Mouse (Mus musculus) embryonic facial prominence, embryonic 15.5 days (tissue): ENCODE data around the gene Cttnbp2. TPM values are rescaled to one million over a fixed set of nuclear protein-coding genes. Genes with fewer than 3 reads are reported as not detected.

Experiments used
- ATAC-seq: fragments of 200-750 bp; cut with Nextera tagmentation; 2 replicates; pipeline ENCODE4 v1.8.0; 2017; ENCODE audit warnings: low read depth, moderate TSS enrichment; ENCODE audit not compliant: insufficient number of reproducible peaks, low FRiP score, low TSS enrichment
- H3K27ac ChIP-seq: fragments of 300-500 bp; sonication (generic); replicated peaks from 2 replicates; pipeline ENCODE4 v1.5.1; 2015; ENCODE audit warnings: mild to moderate bottlenecking, inconsistent platforms
- H3K27me3 ChIP-seq: fragments of 300-500 bp; sonication (generic); 2 replicates; pipeline ENCODE4 v1.6.1; 2015; ENCODE audit warnings: inconsistent platforms
- H3K36me3 ChIP-seq: fragments of 300-500 bp; sonication (generic); 2 replicates; pipeline ENCODE4 v1.6.1; 2015; ENCODE audit warnings: mild to moderate bottlenecking, inconsistent platforms
- H3K4me1 ChIP-seq: fragments of 300-500 bp; sonication (generic); 2 replicates; pipeline ENCODE4 v1.6.1; 2015; ENCODE audit warnings: inconsistent platforms
- H3K4me2 ChIP-seq: fragments of 300-500 bp; sonication (generic); replicated peaks from 2 replicates; pipeline ENCODE4 v1.6.1; 2015; ENCODE audit warnings: mild to moderate bottlenecking, inconsistent platforms
- H3K4me3 ChIP-seq: fragments of 300-500 bp; sonication (generic); replicated peaks from 2 replicates; pipeline ENCODE4 v1.5.1; 2015; ENCODE audit warnings: mild to moderate bottlenecking, inconsistent platforms
- H3K9ac ChIP-seq: fragments of 300-500 bp; sonication (generic); 2 replicates; pipeline ENCODE4 v1.6.1; 2015; ENCODE audit warnings: inconsistent platforms
- H3K9me3 ChIP-seq: fragments of 300-500 bp; sonication (generic); replicated peaks from 2 replicates; pipeline ENCODE4 v1.6.1; 2016; ENCODE audit warnings: inconsistent platforms
- WGBS: fragments of 180-500 bp; shearing (Covaris S2); methylation state at CpG from one replicate; pipeline ENCODE4 v1.1.7; 2015; 5-methylcytosine and 5-hydroxymethylcytosine counted together
- microRNA-seq: library from miRNA; unstranded; fragments of <30 nt; microRNA quantifications from one replicate; pipeline ENCODE4, GENCODE M21; 2016; ENCODE audit warnings: borderline number of aligned reads
- polyA plus RNA-seq: library from polyadenylated mRNA; unstranded; fragments of >200 nt; fragmentation: Nextera tagmentation; extraction: Ambion mirVana; gene quantifications from 2 replicates; pipeline ENCODE4 v1.2.1, GENCODE M21; 2015

Cttnbp2 gene
- polyA plus RNA-seq, 1 experiment from 2014 or later = 22.4 TPM

DNA sequence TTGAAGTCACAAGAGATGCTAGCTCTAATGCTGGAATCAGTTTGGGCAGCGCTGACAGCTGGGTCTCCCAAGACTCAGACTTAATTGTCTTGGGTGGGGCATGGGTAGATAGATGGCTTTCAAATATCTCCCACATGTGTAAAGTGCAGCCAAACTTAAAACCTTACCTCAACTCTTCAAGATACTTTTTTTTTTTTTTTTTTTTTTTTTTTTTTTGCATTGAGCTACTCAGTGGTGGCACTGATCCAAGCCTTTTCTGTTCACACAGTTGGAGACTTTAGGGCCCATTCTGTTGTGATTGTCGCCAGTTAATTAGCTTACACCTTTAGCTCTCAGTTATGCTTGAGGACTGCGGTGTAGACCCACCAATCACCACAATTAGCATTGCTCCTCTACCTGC is 145.6 kb downstream of the Cttnbp2 start:
- H3K4me2 ChIP-seq = no peak overlapping the region
- H3K36me3 ChIP-seq = no peaks in the 10 kb centered on the region
- no peak overlapping the region for H3K27ac ChIP-seq
- no peak for ATAC-seq
- WGBS = 75% methylated on average over 3 of the region's 3 CpGs
- H3K27me3 ChIP-seq = no peaks in the 10 kb centered on the region
- no peaks in the 10 kb centered on the region for H3K9me3 ChIP-seq
- no peak overlapping the region for H3K9ac ChIP-seq
- H3K4me3 ChIP-seq = no peak overlapping the region
- H3K4me1 ChIP-seq = 0 out of 2 replicates have a peak, but pooled peaks cover 3% of the 10 kb centered on the region

DNA sequence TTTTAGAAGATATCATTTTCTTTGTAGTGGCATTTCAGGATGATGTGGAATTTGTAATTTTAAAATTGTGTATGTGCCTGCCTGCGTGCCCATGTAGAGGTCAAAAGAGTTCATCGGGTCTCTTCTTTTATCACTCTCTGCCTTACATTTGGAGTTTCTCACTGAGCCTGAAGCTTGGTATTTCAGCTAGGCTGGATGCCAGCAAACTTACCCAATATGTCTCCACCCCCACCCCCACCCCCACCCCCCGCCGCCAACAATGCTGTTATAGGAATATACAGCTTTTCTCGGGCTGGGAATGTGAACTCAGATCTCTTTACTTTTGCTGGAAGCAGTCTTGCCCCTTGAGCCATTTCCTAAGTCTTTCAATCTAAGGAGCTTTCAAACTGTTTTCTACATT is 152.4 kb downstream of the Cttnbp2 start:
- no peaks in the 10 kb centered on the region for H3K27me3 ChIP-seq
- WGBS = 55% methylated on average over 5 of the region's 5 CpGs
- no peaks in the 10 kb centered on the region for H3K36me3 ChIP-seq
- H3K4me2 ChIP-seq = no peak overlapping the region
- no peak for ATAC-seq
- no peaks in the 10 kb centered on the region for H3K9me3 ChIP-seq
- H3K4me1 ChIP-seq = no peaks in the 10 kb centered on the region
- H3K27ac ChIP-seq = no peak overlapping the region
- no peak overlapping the region for H3K9ac ChIP-seq
- no peak overlapping the region for H3K4me3 ChIP-seq

DNA sequence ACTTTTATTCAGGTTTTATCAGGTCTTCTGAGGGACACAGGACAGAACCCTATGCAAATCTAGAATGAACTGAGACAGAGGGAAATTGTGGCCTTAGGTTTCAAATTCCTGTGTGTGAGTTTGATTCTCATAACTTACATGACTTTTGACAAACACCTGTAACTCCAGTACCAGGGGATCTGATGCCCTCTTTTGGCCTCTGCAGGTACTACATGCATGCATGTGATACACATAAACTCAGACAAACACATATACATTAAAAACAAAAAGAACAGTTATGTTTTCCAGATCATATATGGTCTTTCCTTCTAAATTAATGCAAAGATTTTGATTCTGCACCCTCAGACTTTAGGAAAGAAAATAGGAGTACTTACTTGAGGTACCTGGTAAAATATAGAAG is 153.7 kb downstream of the Cttnbp2 start:
- H3K27me3 ChIP-seq = no peaks in the 10 kb centered on the region
- no peak overlapping the region for H3K27ac ChIP-seq
- H3K4me2 ChIP-seq = no peak overlapping the region
- no peak overlapping the region for H3K9ac ChIP-seq
- no peaks in the 10 kb centered on the region for H3K4me1 ChIP-seq
- H3K9me3 ChIP-seq = no peaks in the 10 kb centered on the region
- no peak for ATAC-seq
- no peak overlapping the region for H3K4me3 ChIP-seq
- H3K36me3 ChIP-seq = no peaks in the 10 kb centered on the region

DNA sequence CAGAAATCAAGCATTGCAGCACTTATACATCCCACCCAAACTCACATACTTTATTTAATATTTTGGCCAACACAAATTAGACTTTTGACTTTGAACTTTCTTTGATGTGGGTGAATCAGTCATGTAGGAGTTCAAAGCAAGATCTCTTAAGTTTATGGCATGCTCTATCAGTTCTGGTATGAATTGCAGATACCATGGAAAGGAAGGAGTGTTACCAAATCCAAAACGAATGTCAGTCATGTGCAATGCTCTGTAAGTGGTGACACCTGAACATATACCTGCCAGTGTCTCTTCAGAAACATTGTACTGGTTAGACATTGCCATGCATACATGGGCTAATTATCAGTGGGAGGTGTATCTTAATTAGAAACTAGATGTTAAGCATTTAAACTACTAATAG is 154.5 kb downstream of the Cttnbp2 start:
- H3K4me1 ChIP-seq = no peaks in the 10 kb centered on the region
- no peaks in the 10 kb centered on the region for H3K27me3 ChIP-seq
- no peak overlapping the region for H3K4me3 ChIP-seq
- H3K9ac ChIP-seq = no peak overlapping the region
- ATAC-seq = no peak
- H3K9me3 ChIP-seq = no peaks in the 10 kb centered on the region
- H3K27ac ChIP-seq = no peak overlapping the region
- 71% methylated on average over 1 of the region's 1 CpGs for WGBS
- H3K36me3 ChIP-seq = no peaks in the 10 kb centered on the region
- no peak overlapping the region for H3K4me2 ChIP-seq

DNA sequence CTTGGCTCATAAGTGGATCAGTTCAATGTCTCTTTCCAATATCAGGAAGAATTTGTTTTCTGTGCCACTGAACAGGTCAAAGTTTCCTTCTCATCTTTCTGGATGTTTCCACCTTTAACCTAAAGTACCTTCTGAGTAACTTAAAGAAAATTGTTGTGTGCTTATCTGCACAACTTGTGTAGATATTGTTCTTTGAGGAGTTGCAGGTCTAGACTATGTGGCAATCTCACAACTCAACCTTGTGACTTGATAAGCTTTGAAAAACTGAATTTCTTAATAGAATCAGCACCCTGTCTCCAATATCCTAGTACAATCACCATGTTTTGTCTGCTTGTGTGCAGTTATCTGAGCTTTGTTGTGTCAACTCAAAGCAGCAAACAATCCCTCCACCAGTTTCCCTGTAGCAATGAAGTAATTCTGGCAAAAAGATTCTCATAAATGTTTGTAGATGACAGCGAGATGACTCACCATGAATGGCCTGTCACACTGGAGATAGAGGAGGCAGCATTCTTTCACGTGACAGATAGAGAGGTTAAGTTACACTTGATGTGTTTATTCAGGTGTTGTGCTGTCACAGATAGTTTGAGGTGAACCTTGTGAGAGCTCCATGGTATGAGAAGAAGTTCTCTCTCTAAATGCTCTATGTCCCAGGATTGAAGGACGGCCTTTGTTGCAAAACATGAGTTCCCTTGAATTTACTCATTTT is 165.3 kb downstream of the Cttnbp2 start:
- H3K9me3 ChIP-seq = no peaks in the 10 kb centered on the region
- H3K4me2 ChIP-seq = no peak overlapping the region
- no peaks in the 10 kb centered on the region for H3K4me1 ChIP-seq
- H3K27ac ChIP-seq = no peak overlapping the region
- H3K4me3 ChIP-seq = no peak overlapping the region
- WGBS = 59% methylated on average over 3 of the region's 3 CpGs
- no peaks in the 10 kb centered on the region for H3K36me3 ChIP-seq
- H3K27me3 ChIP-seq = no peaks in the 10 kb centered on the region
- no peak overlapping the region for H3K9ac ChIP-seq
- ATAC-seq = no peak

DNA sequence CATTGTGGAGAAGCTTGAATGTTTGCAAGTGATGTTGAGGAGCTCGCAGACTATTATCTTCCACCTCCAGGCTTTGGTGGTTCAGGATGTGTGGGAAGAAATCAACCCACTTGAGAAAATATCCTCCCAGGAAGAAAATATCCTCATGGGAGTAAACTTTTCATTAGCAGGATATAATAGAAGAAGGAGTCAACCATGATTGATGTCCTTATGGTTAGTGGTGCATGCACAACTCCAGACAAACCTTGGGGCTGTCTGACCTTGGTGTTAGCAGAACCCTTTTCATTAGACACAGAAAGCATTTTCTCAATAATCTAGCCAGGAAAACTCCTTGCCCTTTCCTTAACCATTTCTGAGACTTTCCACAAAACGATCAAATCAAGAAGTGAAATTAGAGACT is 170.4 kb downstream of the Cttnbp2 start:
- no peak overlapping the region for H3K4me3 ChIP-seq
- no peak overlapping the region for H3K27ac ChIP-seq
- no peak for ATAC-seq
- H3K27me3 ChIP-seq = no peaks in the 10 kb centered on the region
- no peaks in the 10 kb centered on the region for H3K36me3 ChIP-seq
- WGBS = 82% methylated on average over 2 of the region's 2 CpGs
- no peak overlapping the region for H3K9ac ChIP-seq
- H3K9me3 ChIP-seq = no peaks in the 10 kb centered on the region
- no peaks in the 10 kb centered on the region for H3K4me1 ChIP-seq
- no peak overlapping the region for H3K4me2 ChIP-seq

DNA sequence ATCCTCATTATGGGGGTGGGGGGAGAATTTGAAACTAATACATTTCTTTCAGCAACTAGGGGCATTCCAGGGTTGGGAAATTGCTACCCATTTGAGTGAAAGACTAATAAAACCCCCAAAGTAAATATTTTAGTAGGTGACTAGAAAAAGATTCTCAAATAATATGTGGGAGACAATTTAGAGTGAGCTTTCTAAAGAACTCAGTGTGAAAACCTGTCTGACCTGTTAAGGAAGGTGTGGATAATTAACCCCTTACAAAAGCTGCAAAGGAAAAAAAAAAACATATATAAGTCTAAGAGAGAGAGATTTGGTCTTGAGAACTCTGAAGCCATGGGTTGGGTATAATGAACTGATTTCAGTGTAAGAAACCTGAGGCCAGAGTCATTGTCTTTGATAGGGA is 176.3 kb downstream of the Cttnbp2 start:
- Histone ChIP-seq H3K9ac (no peak overlapping the region), H3K36me3 (no peaks in the 10 kb centered on the region), H3K4me2 (no peak overlapping the region), H3K27me3 (no peaks in the 10 kb centered on the region), H3K9me3 (no peaks in the 10 kb centered on the region), H3K4me3 (no peak overlapping the region), H3K27ac (no peak overlapping the region), H3K4me1 (no peaks in the 10 kb centered on the region)
- ATAC-seq = no peak

DNA sequence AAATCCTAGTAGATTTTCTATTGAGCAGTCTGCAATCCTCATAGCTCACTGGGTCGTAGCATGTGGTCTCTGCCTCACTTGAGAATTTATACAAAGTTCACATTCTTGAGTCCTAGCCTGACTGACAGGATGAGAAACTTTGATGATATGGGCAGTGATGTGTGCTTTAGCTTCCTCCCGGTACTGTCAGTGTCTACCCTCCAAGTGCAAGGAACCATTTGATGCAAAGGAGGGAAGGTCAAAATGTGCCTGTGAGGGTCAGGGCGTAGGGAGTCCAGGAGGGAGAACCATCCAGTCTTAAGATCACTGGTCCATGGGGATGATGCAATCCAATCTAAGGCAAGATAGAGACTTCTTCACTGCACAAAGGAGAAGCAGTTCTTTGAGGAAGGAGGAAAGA is 179.2 kb downstream of the Cttnbp2 start:
- H3K36me3 ChIP-seq = no peaks in the 10 kb centered on the region
- WGBS = 73% methylated on average over 3 of the region's 3 CpGs
- no peak overlapping the region for H3K27ac ChIP-seq
- no peaks in the 10 kb centered on the region for H3K4me1 ChIP-seq
- no peak overlapping the region for H3K4me3 ChIP-seq
- no peak overlapping the region for H3K9ac ChIP-seq
- no peaks in the 10 kb centered on the region for H3K27me3 ChIP-seq
- no peak for ATAC-seq
- no peaks in the 10 kb centered on the region for H3K9me3 ChIP-seq
- H3K4me2 ChIP-seq = no peak overlapping the region

DNA sequence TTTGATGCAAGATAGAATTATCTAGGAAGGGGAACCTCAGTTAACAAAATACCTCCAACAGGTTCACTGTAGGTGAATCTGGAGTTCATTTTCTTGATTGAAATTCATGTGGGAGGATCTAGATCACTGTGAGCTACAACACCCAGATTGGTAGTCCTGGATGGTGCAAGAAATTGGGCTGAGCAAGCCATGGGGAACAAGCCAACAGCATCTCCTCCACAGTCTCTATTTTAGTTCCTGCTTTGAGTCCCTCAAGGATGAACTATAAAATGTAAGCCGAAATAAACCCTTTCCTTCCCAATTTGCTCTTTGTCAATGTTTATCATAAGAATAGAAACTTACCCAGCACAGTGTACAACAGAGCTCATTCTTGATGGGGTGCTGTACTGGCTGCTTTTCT is 191.7 kb downstream of the Cttnbp2 start:
- no peak overlapping the region for H3K4me3 ChIP-seq
- WGBS = 65% methylated on average over 1 of the region's 1 CpGs
- H3K9me3 ChIP-seq = no peaks in the 10 kb centered on the region
- H3K4me1 ChIP-seq = no peaks in the 10 kb centered on the region
- no peaks in the 10 kb centered on the region for H3K36me3 ChIP-seq
- no peak overlapping the region for H3K4me2 ChIP-seq
- no peak for ATAC-seq
- H3K9ac ChIP-seq = no peak overlapping the region
- H3K27me3 ChIP-seq = no peaks in the 10 kb centered on the region
- H3K27ac ChIP-seq = no peak overlapping the region

Small RNAs within 50 kb of the gene (microRNA-seq; reads per million reads assigned to microRNA genes)
- not detected for gene Gm26233
